ENCODE assay signal across 28 mouse cellular contexts in genomic region chr8:60348291-60348690, GRCm38 (mm10).
DNase-seq lines count a peak whose midpoint lies in the region; ATAC-seq lines count a peak whose summit lies in the region.
"Had no signal": no experiment of that assay in that cellular context is flagged by ENCODE, and none has a peak within 500 bp of the region (broad histone marks: within the 10 kb centered on the region; RNA-seq: fewer than 3 reads in every experiment).

No protein-coding gene starts in this region.

- DNase-seq in midbrain, embryonic 14.5 days: peak; percentile 5
- peak; percentile 45 for DNase-seq in embryo, embryonic 11 days
- peak; percentile 10 for DNase-seq in embryonic facial prominence, embryonic 14.5 days (ENCODE audit: low spot score)
- DNase-seq in neural tube, embryonic 11.5 days (ENCODE audit: low spot score): peak; percentile 17
- DNase-seq in thymus, postnatal 0 days (ENCODE audit: low spot score): no peak
- DNase-seq in thymus, postnatal 10 days (ENCODE audit: low spot score in 2 of 2): no peak
- DNase-seq: adrenal gland, postnatal 10 days; cerebellum, adult 8-10 months; cerebellum, postnatal 36 days; forebrain, postnatal 0 days; gastrocnemius, postnatal 25 days; heart, adult 2 months; heart, postnatal 36 days; kidney, adult 9 months; kidney, postnatal 14 days; liver, postnatal 0 days; right cerebral cortex, postnatal 14 days; thymus, postnatal 25 days had no signal

- H3K36me3 ChIP-seq in midbrain, embryonic 14.5 days (ENCODE audit: control insufficient read depth, insufficient read depth, low read length): no peaks in the 10 kb centered on the region
- H3K36me3 ChIP-seq in midbrain, embryonic 13.5 days: no peaks in the 10 kb centered on the region
- no peaks in the 10 kb centered on the region for H3K36me3 ChIP-seq in embryonic facial prominence, embryonic 14.5 days (ENCODE audit: control insufficient read depth, insufficient read depth, low read length)
- H3K36me3 ChIP-seq in neural tube, embryonic 11.5 days (ENCODE audit: control insufficient read depth, insufficient read depth, low read length): no peaks in the 10 kb centered on the region
- H3K36me3 ChIP-seq: embryonic facial prominence, embryonic 13.5 days; heart, embryonic 15.5 days; limb, embryonic 12.5 days had no signal

- H3K4me1 ChIP-seq in midbrain, embryonic 14.5 days (ENCODE audit: control insufficient read depth, insufficient read depth, low read length): no peaks in the 10 kb centered on the region
- H3K4me1 ChIP-seq in midbrain, embryonic 13.5 days (replicated peaks): peaks cover 4% of the 10 kb centered on the region
- no peaks in the 10 kb centered on the region for H3K4me1 ChIP-seq in embryonic facial prominence, embryonic 14.5 days (ENCODE audit: control insufficient read depth, insufficient read depth, low read length)
- H3K4me1 ChIP-seq in neural tube, embryonic 11.5 days (ENCODE audit: control insufficient read depth, insufficient read depth, low read length): no peaks in the 10 kb centered on the region
- H3K4me1 ChIP-seq: embryonic facial prominence, embryonic 13.5 days; heart, embryonic 15.5 days; limb, embryonic 12.5 days had no signal

- WGBS in midbrain, embryonic 14.5 days: 39% methylated on average over 2 of the region's 2 CpGs
- WGBS in midbrain, embryonic 13.5 days: 32% methylated on average over 2 of the region's 2 CpGs
- 27% methylated on average over 2 of the region's 2 CpGs for WGBS in embryonic facial prominence, embryonic 14.5 days
- WGBS in neural tube, embryonic 11.5 days: 50% methylated on average over 2 of the region's 2 CpGs

- no peaks in the 10 kb centered on the region for H3K9me3 ChIP-seq in midbrain, embryonic 14.5 days (ENCODE audit: control insufficient read depth, low read length)
- H3K9me3 ChIP-seq in midbrain, embryonic 13.5 days: no peaks in the 10 kb centered on the region
- H3K9me3 ChIP-seq in embryonic facial prominence, embryonic 14.5 days (ENCODE audit: control insufficient read depth, low read length): no peaks in the 10 kb centered on the region
- no peaks in the 10 kb centered on the region for H3K9me3 ChIP-seq in neural tube, embryonic 11.5 days (ENCODE audit: control insufficient read depth, low read length)
- H3K9me3 ChIP-seq: embryonic facial prominence, embryonic 13.5 days; heart, embryonic 15.5 days; limb, embryonic 12.5 days had no signal

- no peak overlapping the region for H3K4me3 ChIP-seq in midbrain, embryonic 14.5 days (replicated peaks; ENCODE audit: low read depth, low read length)
- H3K4me3 ChIP-seq in midbrain, embryonic 13.5 days (replicated peaks): no peak overlapping the region
- H3K4me3 ChIP-seq in embryonic facial prominence, embryonic 14.5 days (ENCODE audit: low read depth, low read length): no peak overlapping the region
- H3K4me3 ChIP-seq in neural tube, embryonic 11.5 days (ENCODE audit: low read depth, low read length): no peak overlapping the region
- H3K4me3 ChIP-seq: embryonic facial prominence, embryonic 13.5 days; heart, adult 2 months; heart, embryonic 15.5 days; limb, embryonic 12.5 days had no signal

- H3K27me3 ChIP-seq in midbrain, embryonic 14.5 days (ENCODE audit: control insufficient read depth, insufficient read depth, low read length): no peaks in the 10 kb centered on the region
- H3K27me3 ChIP-seq in midbrain, embryonic 13.5 days: no peaks in the 10 kb centered on the region
- no peaks in the 10 kb centered on the region for H3K27me3 ChIP-seq in embryonic facial prominence, embryonic 14.5 days (replicated peaks; ENCODE audit: control insufficient read depth, insufficient read depth, low read length)
- H3K27me3 ChIP-seq in neural tube, embryonic 11.5 days (ENCODE audit: control insufficient read depth, insufficient read depth, low read length): no peaks in the 10 kb centered on the region
- H3K27me3 ChIP-seq: embryonic facial prominence, embryonic 13.5 days; heart, embryonic 15.5 days; limb, embryonic 12.5 days had no signal

- H3K4me2 ChIP-seq in midbrain, embryonic 14.5 days (ENCODE audit: low read length): no peak overlapping the region
- H3K4me2 ChIP-seq in midbrain, embryonic 13.5 days (replicated peaks): no peak overlapping the region
- no peak overlapping the region for H3K4me2 ChIP-seq in embryonic facial prominence, embryonic 14.5 days (ENCODE audit: low read depth, low read length)
- no peak overlapping the region for H3K4me2 ChIP-seq in neural tube, embryonic 11.5 days (ENCODE audit: low read depth)
- H3K4me2 ChIP-seq: embryonic facial prominence, embryonic 13.5 days; heart, embryonic 15.5 days; limb, embryonic 12.5 days; liver, embryonic 11.5 days had no signal

- H3K9ac ChIP-seq in midbrain, embryonic 14.5 days (replicated peaks; ENCODE audit: low read length): no peak overlapping the region
- H3K9ac ChIP-seq in midbrain, embryonic 13.5 days (replicated peaks): no peak overlapping the region
- no peak overlapping the region for H3K9ac ChIP-seq in embryonic facial prominence, embryonic 14.5 days (ENCODE audit: low read depth, low read length)
- no peak overlapping the region for H3K9ac ChIP-seq in neural tube, embryonic 11.5 days (ENCODE audit: low read length)
- H3K9ac ChIP-seq: embryonic facial prominence, embryonic 13.5 days; forebrain, postnatal 0 days; heart, embryonic 15.5 days; limb, embryonic 12.5 days; liver, postnatal 0 days had no signal

- no peak overlapping the region for H3K27ac ChIP-seq in midbrain, embryonic 14.5 days (replicated peaks; ENCODE audit: low read depth, low read length)
- no peak overlapping the region for H3K27ac ChIP-seq in midbrain, embryonic 13.5 days
- H3K27ac ChIP-seq in embryonic facial prominence, embryonic 14.5 days (replicated peaks; ENCODE audit: low read depth, low read length): no peak overlapping the region
- H3K27ac ChIP-seq in neural tube, embryonic 11.5 days (ENCODE audit: low read depth, low read length): 0 out of 2 replicates have a peak overlapping the region, but pooled peaks have one; percentile 14
- H3K27ac ChIP-seq: embryonic facial prominence, embryonic 13.5 days; heart, adult 2 months; heart, embryonic 15.5 days; limb, embryonic 12.5 days; stomach, postnatal 0 days had no signal

- ATAC-seq in midbrain, embryonic 14.5 days (ENCODE audit: low FRiP score, low TSS enrichment): no peak
- ATAC-seq in midbrain, embryonic 13.5 days: no peak
- ATAC-seq in embryonic facial prominence, embryonic 14.5 days (ENCODE audit: low read depth): no peak
- ATAC-seq in neural tube, embryonic 11.5 days (ENCODE audit: insufficient read depth, low FRiP score, low TSS enrichment): no peak
- ATAC-seq: activated CD4-positive, CD25-positive, alpha-beta regulatory T cell, adult 4 months; forebrain, postnatal 0 days; hindbrain, embryonic 16.5 days; intestine, embryonic 16.5 days; liver, postnatal 0 days; lung, postnatal 0 days had no signal

Comparison
In these comparisons a context has a peak if more than half of its experiments do, and no peak if none do; other contexts are left out.
1. DNase-seq: peak in midbrain, embryonic 14.5 days (single experiment), embryo, embryonic 11 days (single experiment), embryonic facial prominence, embryonic 14.5 days (single experiment) and neural tube, embryonic 11.5 days (single experiment); none in thymus, postnatal 0 days (single experiment) and thymus, postnatal 10 days (0 of 2).